Mouse (Mus musculus) midbrain, embryonic 10.5 days (tissue): ENCODE measurements around the gene 4930435E12Rik. TPM values are rescaled to one million over a fixed set of nuclear protein-coding genes. Genes with fewer than 3 reads are reported as not detected.
"Not testable (repeated sequence)": the region's sequence is repeated elsewhere in the genome, so short reads cannot be mapped to it uniquely, and the experiment has no call there.

ENCODE experiments used
- DNase-seq: peaks from one replicate; pipeline ENCODE4 v3.0.0-alpha.2; 2017; ENCODE audit warnings: low spot score
- H3K27ac ChIP-seq: fragments of 300-500 bp; sonication (generic); replicated peaks from 2 replicates; pipeline ENCODE4 v1.5.1; 2016; ENCODE audit warnings: mild to moderate bottlenecking
- H3K27me3 ChIP-seq: fragments of 300-500 bp; sonication (generic); 2 replicates; pipeline ENCODE4 v1.6.1; 2016; ENCODE audit warnings: low read depth, mild to moderate bottlenecking; ENCODE audit not compliant: poor library complexity, severe bottlenecking
- H3K36me3 ChIP-seq: fragments of 300-500 bp; sonication (generic); 2 replicates; pipeline ENCODE4 v1.6.1; 2016; ENCODE audit warnings: mild to moderate bottlenecking, moderate library complexity
- H3K4me1 ChIP-seq: fragments of 300-500 bp; sonication (generic); 2 replicates; pipeline ENCODE4 v1.6.1; 2016
- H3K4me3 ChIP-seq: fragments of 300-500 bp; sonication (generic); 2 replicates; pipeline ENCODE4 v1.5.1; 2016; ENCODE audit warnings: mild to moderate bottlenecking, moderate library complexity
- H3K9me3 ChIP-seq: fragments of 300-500 bp; sonication (generic); replicated peaks from 2 replicates; pipeline ENCODE4 v1.6.1; 2016; ENCODE audit warnings: mild to moderate bottlenecking
- WGBS: fragments of 180-500 bp; shearing (Covaris S2); methylation state at CpG from one replicate; pipeline ENCODE4 v1.1.7; 2016; 5-methylcytosine and 5-hydroxymethylcytosine counted together
- polyA plus RNA-seq: library from polyadenylated mRNA; unstranded; fragments of >200 nt; fragmentation: Nextera tagmentation; extraction: Ambion mirVana; gene quantifications from 2 replicates; pipeline ENCODE4 v1.2.1, GENCODE M21; 2016

4930435E12Rik gene
- polyA plus RNA-seq: not detected in 2 replicates

DNA sequence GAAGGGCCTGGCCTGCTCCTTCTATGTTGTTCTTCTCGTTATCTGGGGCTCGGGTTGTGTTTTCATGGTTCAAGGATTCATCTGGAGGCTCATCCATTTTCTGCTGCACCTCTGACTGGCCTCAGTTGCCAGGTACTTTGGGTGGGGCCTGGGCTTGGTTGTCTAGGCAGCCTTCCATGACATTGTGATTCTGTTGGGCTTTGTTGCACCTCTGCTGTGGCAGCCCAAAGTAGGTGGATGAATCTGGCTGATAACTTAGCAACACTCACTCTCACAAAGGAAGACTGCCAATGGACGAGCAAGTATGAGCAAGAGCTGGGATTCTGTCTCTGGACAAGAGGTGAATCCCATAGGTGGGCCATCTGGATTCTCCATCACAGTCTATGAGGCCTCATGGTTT, at the start of gene 4930435E12Rik:
4930435E12Rik (minus strand) TSS at position 101 of the 400 bp plus-strand sequence.
- Histone ChIP-seq H3K27me3 (no peaks in the 10 kb centered on the region), H3K9me3 (no peaks in the 10 kb centered on the region), H3K27ac (no peak within 1 kb of the TSS), H3K36me3 (no peaks in the 10 kb centered on the region), H3K4me1 (no peaks in the 10 kb centered on the region), H3K4me3 (no peak within 1 kb of the TSS)
- WGBS: 87% methylated on average over 3 of the region's 3 CpGs
- no peak for DNase-seq

DNA sequence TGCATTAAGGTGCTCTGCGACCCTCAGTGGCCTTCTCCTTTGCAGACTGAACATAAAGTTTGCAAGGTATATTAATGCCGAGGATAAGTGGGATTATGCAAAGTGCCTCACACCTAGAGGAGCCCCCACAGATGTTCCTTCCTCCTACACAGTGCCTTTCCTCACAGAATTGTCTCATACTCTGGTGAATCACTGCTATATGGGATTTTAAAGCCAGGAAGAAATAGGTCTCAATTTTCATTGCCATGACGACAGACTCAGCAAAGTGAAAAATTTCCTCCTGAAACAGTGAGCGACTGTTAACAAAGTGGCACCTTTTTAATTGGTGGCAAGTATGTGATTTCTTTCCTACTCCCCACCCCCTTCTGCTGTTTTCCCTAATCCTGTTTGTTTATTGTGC, 45.9 kb upstream of the 4930435E12Rik start:
- Histone ChIP-seq H3K36me3 (no peaks in the 10 kb centered on the region), H3K4me1 (0 out of 2 replicates have a peak, but pooled peaks cover 5% of the 10 kb centered on the region), H3K27ac (no peak overlapping the region), H3K27me3 (no peaks in the 10 kb centered on the region), H3K9me3 (no peaks in the 10 kb centered on the region), H3K4me3 (no peak overlapping the region)
- WGBS: 35% methylated on average over 4 of the region's 4 CpGs
- DNase-seq: no peak

DNA sequence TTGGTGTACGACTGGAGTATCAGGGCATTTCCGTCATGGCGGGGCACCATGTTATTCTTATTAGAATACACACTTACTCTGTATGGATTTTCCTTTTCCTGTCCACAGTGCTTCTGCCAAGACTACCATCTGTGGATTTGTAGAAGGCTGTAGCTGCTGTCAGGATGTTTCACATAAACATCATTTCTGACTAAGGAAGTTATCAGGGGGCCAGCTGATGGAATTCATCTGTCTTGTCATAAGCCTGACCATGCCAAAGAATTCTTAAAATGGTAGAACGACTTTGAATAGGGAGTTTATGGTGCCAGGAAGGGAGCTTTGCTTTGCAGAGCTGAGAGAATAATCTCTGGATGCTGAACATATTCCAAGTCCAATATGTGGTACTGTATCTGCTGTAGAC, 44.7 kb upstream of the 4930435E12Rik start:
- Histone ChIP-seq H3K9me3 (no peaks in the 10 kb centered on the region), H3K4me3 (no peak overlapping the region), H3K36me3 (no peaks in the 10 kb centered on the region), H3K27ac (no peak overlapping the region), H3K27me3 (no peaks in the 10 kb centered on the region), H3K4me1 (0 out of 2 replicates have a peak, but pooled peaks cover 5% of the 10 kb centered on the region)
- DNase-seq: no peak
- WGBS: 93% methylated on average over 4 of the region's 4 CpGs

DNA sequence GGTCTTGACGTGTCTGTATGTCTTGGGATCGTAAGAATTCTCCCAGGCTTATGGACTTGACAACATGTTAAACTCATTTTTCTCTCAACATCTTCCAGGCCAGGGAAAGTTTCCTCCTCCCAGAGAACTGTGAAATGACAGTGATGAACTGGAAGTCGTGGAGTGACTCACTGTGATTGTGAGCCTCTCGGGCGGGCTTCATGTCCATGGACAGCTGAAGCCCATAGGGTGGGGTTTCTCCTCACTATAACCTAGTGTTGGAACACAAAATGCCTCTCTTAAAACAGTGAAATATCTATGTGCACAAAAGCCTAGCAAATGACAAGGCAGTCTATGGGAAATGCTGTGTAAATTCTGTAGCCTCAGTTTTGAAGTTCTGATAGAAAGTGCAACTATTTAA, 35.8 kb upstream of the 4930435E12Rik start:
- H3K27ac ChIP-seq: no peak overlapping the region

DNA sequence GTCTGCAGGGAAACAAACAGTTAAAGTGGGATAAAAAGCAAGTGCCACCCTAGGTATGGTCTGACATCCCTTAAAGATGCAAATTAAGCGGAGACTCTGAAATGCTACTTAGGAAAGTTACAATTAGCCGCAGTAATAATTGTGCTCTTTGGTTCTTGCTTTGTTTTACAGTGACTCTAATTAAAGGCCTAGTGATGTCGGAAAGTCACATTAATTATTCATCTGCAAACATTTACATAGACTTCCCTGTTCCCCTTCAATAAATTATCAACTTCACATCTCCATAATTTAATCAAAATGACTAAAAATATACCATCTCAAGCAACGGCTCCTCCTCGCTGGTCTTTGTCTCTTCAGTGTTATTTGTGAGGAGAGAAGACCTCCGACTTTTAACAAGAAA, 32.0 kb upstream of the 4930435E12Rik start:
- Histone ChIP-seq H3K27me3 (no peaks in the 10 kb centered on the region), H3K9me3 (no peaks in the 10 kb centered on the region), H3K4me3 (no peak overlapping the region), H3K4me1 (no peaks in the 10 kb centered on the region), H3K27ac (no peak overlapping the region), H3K36me3 (no peaks in the 10 kb centered on the region)
- DNase-seq: no peak
- 75% methylated on average over 6 of the region's 6 CpGs for WGBS

More for the DNA sequence above, 35.8 kb upstream of the 4930435E12Rik start:
- WGBS: 91% methylated on average over 5 of the region's 5 CpGs
- no peaks in the 10 kb centered on the region for H3K4me1 ChIP-seq
- no peak overlapping the region for H3K4me3 ChIP-seq
- H3K9me3 ChIP-seq: no peaks in the 10 kb centered on the region
- DNase-seq: no peak
- H3K27me3 ChIP-seq: no peaks in the 10 kb centered on the region
- no peaks in the 10 kb centered on the region for H3K36me3 ChIP-seq

DNA sequence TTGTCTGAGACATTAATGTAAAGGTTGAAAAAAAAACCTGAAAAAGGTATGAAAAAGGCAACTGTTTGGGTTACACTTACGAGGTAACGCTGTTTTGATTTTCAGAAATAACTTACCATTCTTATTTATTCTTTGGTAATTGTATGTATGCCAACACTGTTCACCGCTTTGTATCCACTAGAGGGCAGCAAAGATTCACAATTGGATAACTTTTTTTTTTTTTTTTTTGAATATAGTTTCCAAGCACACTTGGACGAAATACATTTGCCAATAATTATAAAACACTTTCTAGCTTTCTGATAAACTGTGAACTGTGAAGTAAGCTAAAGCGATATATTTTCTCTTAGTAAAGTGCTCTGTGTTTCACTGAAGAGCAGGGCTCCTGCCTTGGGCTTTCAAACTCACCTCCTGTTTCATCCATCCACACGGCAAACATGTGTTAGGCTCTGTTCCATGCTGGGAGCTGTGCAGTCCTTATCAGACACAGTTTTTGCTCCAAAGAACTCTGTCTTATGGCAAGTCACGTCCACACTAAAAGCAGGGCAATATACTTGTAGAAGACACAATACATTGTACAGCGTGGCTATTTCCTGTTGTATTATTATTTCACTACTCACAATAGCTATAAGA, 29.7 kb upstream of the 4930435E12Rik start:
- no peaks in the 10 kb centered on the region for H3K27me3 ChIP-seq
- H3K9me3 ChIP-seq: no peaks in the 10 kb centered on the region
- no peak overlapping the region for H3K4me3 ChIP-seq
- H3K27ac ChIP-seq: no peak overlapping the region
- WGBS: 44% methylated on average over 8 of the region's 8 CpGs
- DNase-seq: no peak
- H3K36me3 ChIP-seq: no peaks in the 10 kb centered on the region
- H3K4me1 ChIP-seq: no peaks in the 10 kb centered on the region

DNA sequence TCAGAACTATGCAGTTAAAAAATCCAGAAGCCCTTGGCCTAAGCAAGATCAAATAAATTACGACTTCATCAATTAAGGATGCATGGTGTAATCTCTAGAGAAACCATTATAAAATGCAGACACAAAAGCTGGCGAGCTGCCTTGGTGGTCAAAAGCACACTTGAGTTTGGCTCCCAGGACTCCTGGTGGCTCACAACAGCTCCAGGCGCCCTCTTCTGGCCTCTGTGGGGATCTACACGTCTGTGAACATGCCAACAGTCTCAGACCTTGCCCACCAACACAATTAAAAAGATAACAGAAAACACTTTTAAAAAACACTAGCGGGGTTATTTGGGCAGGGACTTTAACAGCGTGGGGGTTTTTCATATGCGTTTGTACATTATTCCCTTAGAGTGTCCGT, 16.0 kb downstream of the 4930435E12Rik start:
- no peaks in the 10 kb centered on the region for H3K27me3 ChIP-seq
- H3K9me3 ChIP-seq: no peaks in the 10 kb centered on the region
- H3K4me1 ChIP-seq: peaks cover 11% of the 10 kb centered on the region
- H3K4me3 ChIP-seq: no peak overlapping the region
- DNase-seq: peak; percentile 65
- no peak overlapping the region for H3K27ac ChIP-seq
- H3K36me3 ChIP-seq: no peaks in the 10 kb centered on the region
- WGBS: 36% methylated on average over 8 of the region's 8 CpGs

DNA sequence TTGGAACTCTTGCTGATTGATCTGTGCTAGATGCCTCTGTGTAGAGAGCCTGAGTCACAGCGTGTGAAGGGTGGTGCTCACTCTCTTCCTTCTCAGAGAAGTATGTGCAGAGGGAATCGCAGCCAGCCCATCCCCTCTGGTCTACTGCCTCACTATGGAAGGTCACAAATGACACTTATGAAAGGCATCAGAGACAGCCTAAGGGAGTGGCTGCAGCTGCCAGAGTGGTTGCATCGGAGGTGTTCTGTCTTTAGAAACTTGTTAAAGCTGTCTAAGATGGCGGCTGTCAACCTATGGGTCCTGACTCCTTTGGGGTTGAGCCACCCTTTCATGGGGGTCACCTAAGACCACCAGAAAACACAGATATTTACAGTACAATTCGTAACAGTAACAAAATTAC, 18.4 kb downstream of the 4930435E12Rik start:
- Histone ChIP-seq H3K9me3 (no peaks in the 10 kb centered on the region), H3K27me3 (no peaks in the 10 kb centered on the region), H3K27ac (no peak overlapping the region), H3K4me3 (no peak overlapping the region), H3K36me3 (no peaks in the 10 kb centered on the region), H3K4me1 (no peaks in the 10 kb centered on the region)
- WGBS: 89% methylated on average over 5 of the region's 5 CpGs
- DNase-seq: no peak

DNA sequence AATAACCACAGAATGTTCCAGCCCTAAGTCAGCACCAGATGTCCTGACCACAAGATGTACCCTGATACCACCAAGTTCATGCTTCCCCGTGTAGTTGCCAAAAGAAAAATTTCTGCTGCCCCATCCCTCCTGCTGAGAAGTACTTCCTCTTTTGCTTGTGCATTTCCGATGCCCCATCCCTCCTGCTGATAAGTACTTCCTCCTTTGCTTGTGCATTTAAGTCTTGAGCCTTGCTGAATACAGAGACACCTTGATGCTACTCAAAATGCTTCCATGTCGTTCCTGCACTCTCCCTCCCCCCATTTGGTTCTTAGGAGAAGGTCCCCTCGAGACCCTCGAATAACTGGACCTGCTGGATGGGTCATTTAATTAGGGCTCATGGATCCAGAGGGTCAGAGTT, 20.8 kb downstream of the 4930435E12Rik start:
- not testable (repeated sequence) for H3K36me3 ChIP-seq, H3K4me1 ChIP-seq, H3K27me3 ChIP-seq, DNase-seq, H3K27ac ChIP-seq, H3K9me3 ChIP-seq, H3K4me3 ChIP-seq
- 88% methylated on average over 5 of the region's 5 CpGs for WGBS

DNA sequence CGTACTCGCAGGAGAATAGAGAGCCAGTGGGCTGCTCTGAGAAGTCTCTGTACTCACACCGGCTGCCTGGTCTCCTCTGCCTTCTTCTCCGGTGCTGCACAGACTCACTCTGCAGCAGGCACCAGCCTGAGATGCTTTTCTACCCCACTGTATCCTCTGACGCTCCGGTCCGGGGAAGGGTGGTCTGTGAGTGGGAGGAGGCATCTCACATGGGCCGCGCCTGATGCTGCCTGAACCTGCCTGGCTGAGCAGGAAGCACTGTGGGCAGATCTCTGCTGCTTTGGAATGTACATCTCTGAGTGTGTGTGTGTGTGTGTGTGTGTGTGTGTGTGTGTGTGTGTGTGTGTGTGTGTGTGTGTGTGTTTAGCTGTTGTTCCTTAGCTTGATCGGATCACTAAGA, 28.5 kb downstream of the 4930435E12Rik start, which contains the start of gene Upk1b:
Upk1b (minus strand) TSS at position 238 of the 400 bp plus-strand sequence.
- Histone ChIP-seq H3K36me3 (no peaks in the 10 kb centered on the region), H3K4me1 (0 out of 2 replicates have a peak, but pooled peaks cover 3% of the 10 kb centered on the region), H3K27me3 (no peaks in the 10 kb centered on the region), H3K9me3 (no peaks in the 10 kb centered on the region), H3K4me3 (no peak within 1 kb of the TSS), H3K27ac (no peak within 1 kb of the TSS)
- WGBS: 56% methylated on average over 10 of the region's 10 CpGs
- DNase-seq: no peak

DNA sequence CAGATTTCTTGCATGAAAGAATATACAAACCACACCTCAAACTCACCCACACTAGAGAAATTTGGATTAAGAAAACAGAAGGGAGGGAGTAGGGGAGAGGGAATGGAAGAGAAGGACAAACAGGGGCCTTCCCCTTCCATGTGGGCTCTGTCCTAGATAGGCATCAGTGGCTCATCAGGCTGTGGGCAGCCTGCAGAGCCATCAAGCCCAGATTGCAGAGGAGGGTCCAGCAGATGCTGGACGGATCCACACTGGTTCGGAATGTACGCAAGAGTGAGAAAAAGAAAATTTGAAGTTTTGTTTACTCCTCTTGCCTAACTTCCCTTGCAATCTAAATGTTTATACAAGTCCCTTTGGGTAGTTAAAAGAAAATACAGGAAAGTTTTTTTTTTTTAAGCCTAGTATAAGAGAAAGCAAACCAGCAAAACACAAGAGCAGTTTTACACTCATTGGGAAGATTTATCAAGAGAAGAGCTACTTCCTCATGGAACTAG, 29.5 kb downstream of the 4930435E12Rik start:
- no peaks in the 10 kb centered on the region for H3K27me3 ChIP-seq
- WGBS: 78% methylated on average over 3 of the region's 3 CpGs
- H3K4me3 ChIP-seq: no peak overlapping the region
- 0 out of 2 replicates have a peak, but pooled peaks cover 3% of the 10 kb centered on the region for H3K4me1 ChIP-seq
- no peak for DNase-seq
- H3K27ac ChIP-seq: no peak overlapping the region
- H3K36me3 ChIP-seq: no peaks in the 10 kb centered on the region
- H3K9me3 ChIP-seq: no peaks in the 10 kb centered on the region

DNA sequence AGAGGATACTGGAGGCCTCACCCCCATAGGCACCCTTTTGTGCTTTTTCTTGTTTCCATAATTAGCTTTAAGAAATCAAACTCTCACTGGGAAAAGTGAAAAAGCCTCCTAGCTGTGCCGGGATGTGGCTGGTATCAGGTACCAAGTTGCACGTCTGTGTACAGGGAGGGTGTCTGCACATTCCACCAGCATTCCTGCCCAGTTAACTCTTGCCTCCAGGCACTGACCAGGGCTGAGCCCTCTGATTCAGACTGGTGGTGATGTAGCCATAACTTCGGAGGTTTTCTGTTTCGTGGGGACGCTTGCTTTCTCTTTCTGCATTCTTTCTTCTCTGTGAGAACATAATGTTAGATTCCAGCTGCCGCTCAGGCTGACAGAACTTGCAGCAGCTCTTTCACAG, 35.4 kb downstream of the 4930435E12Rik start:
- Histone ChIP-seq H3K9me3 (no peaks in the 10 kb centered on the region), H3K4me1 (no peaks in the 10 kb centered on the region), H3K36me3 (no peaks in the 10 kb centered on the region), H3K27ac (no peak overlapping the region), H3K27me3 (no peaks in the 10 kb centered on the region), H3K4me3 (no peak overlapping the region)
- DNase-seq: no peak
- 80% methylated on average over 6 of the region's 6 CpGs for WGBS

DNA sequence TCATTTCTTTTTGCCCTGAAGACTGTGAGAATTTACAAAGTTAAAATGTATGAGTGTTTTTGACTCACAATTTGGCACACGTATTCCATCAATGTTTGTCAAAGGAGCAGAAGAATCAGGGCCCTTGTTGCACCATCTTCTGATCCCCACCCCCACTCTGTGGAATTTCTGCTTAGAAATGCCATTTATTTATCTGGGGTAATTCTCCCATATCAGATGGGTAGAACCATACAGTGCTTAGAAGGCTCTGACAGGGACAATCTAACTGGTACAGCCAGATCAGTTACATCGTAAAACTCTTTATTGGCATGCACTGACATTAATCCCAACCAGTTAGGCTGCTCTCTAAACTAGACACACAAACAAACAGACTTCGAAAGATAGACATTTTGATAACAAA, 38.6 kb downstream of the 4930435E12Rik start:
- no peak for DNase-seq
- whole genome bisulfite sequencing: 88% methylated on average over 3 of the region's 3 CpGs
- peaks cover 9% of the 10 kb centered on the region for H3K4me1 ChIP-seq
- no peaks in the 10 kb centered on the region for H3K27me3 ChIP-seq
- H3K4me3 ChIP-seq: no peak overlapping the region
- no peak overlapping the region for H3K27ac ChIP-seq
- no peaks in the 10 kb centered on the region for H3K36me3 ChIP-seq
- no peaks in the 10 kb centered on the region for H3K9me3 ChIP-seq
